Mouse (Mus musculus) liver, embryonic 15.5 days (tissue): ENCODE data around the gene Zar1l. TPM values are rescaled to one million over a fixed set of nuclear protein-coding genes. Genes with fewer than 3 reads are reported as not detected.

Experiments used
- ATAC-seq: fragments of 200-750 bp; cut with Nextera tagmentation; 2 replicates; pipeline ENCODE4 v1.8.0; 2017; ENCODE audit warnings: moderate number of reproducible peaks, mild to moderate bottlenecking, moderate library complexity; ENCODE audit not compliant: insufficient read depth
- H3K27ac ChIP-seq: fragments of 300-500 bp; sonication (generic); replicated peaks from 2 replicates; pipeline ENCODE4 v1.5.1; 2015; ENCODE audit warnings: mild to moderate bottlenecking, inconsistent platforms
- H3K27me3 ChIP-seq: fragments of 300-500 bp; sonication (generic); 2 replicates; pipeline ENCODE4 v1.6.1; 2015; ENCODE audit warnings: mild to moderate bottlenecking, inconsistent platforms
- H3K36me3 ChIP-seq: fragments of 300-500 bp; sonication (generic); replicated peaks from 2 replicates; pipeline ENCODE4 v1.6.1; 2015; ENCODE audit warnings: moderate library complexity, mild to moderate bottlenecking, inconsistent platforms
- H3K4me1 ChIP-seq: fragments of 300-500 bp; sonication (generic); replicated peaks from 2 replicates; pipeline ENCODE4 v1.6.1; 2015; ENCODE audit warnings: inconsistent platforms
- H3K4me2 ChIP-seq: fragments of 300-500 bp; sonication (generic); 2 replicates; pipeline ENCODE4 v1.6.1; 2015; ENCODE audit warnings: moderate library complexity, mild to moderate bottlenecking, inconsistent platforms
- H3K4me3 ChIP-seq: fragments of 300-500 bp; sonication (generic); replicated peaks from 2 replicates; pipeline ENCODE4 v1.5.1; 2015; ENCODE audit warnings: mild to moderate bottlenecking, inconsistent platforms
- H3K9ac ChIP-seq: fragments of 300-500 bp; sonication (generic); 2 replicates; pipeline ENCODE4 v1.6.1; 2015; ENCODE audit warnings: moderate library complexity, mild to moderate bottlenecking, inconsistent platforms
- H3K9me3 ChIP-seq: fragments of 300-500 bp; sonication (generic); replicated peaks from 2 replicates; pipeline ENCODE4 v1.6.1; 2016; ENCODE audit warnings: inconsistent platforms
- WGBS: fragments of 180-500 bp; shearing (Covaris S2); methylation state at CpG from one replicate; pipeline ENCODE4 v1.1.7; 2015; ENCODE audit warnings: mixed read lengths; ENCODE audit not compliant: insufficient replicate concordance; 5-methylcytosine and 5-hydroxymethylcytosine counted together
- polyA plus RNA-seq: library from polyadenylated mRNA; unstranded; fragments of >200 nt; fragmentation: Nextera tagmentation; extraction: Ambion mirVana; gene quantifications from 2 replicates; pipeline ENCODE4 v1.2.1, GENCODE M21; 2015

Zar1l gene
- polyA plus RNA-seq: not detected in 2 replicates

- WGBS: 44% methylated on average over 4 of the region's 4 CpGs
- no peaks in the 10 kb centered on the region for H3K36me3 ChIP-seq
Measured at GRCm38 (mm10) chr5:150518064-150518463, at the start of gene Zar1l. TSS of gene Zar1l (minus strand) at chr5:150518164.

GRCm38 (mm10) chr5:150566971-150567370 lies 49.0 kb upstream of the Zar1l start:
- H3K4me1 ChIP-seq: no peaks in the 10 kb centered on the region
- no peak overlapping the region for H3K27ac ChIP-seq
- no peak for ATAC-seq
- no peak overlapping the region for H3K4me2 ChIP-seq
- WGBS: 84% methylated on average over 5 of the region's 5 CpGs
- no peak overlapping the region for H3K4me3 ChIP-seq
- H3K27me3 ChIP-seq: no peaks in the 10 kb centered on the region
- H3K9me3 ChIP-seq: no peaks in the 10 kb centered on the region
- H3K9ac ChIP-seq: no peak overlapping the region
- peaks cover 87% of the 10 kb centered on the region for H3K36me3 ChIP-seq

More at GRCm38 (mm10) chr5:150518064-150518463, at the start of gene Zar1l:
- no peak within 1 kb of the TSS for H3K4me3 ChIP-seq
- no peak within 1 kb of the TSS for H3K9ac ChIP-seq
- H3K27ac ChIP-seq: no peak within 1 kb of the TSS
- no peak for ATAC-seq
- H3K27me3 ChIP-seq: no peaks in the 10 kb centered on the region; the same call in 1 of the 2 replicates
- H3K9me3 ChIP-seq: no peaks in the 10 kb centered on the region
- H3K4me2 ChIP-seq: no peak within 1 kb of the TSS
- peaks cover 5% of the 10 kb centered on the region for H3K4me1 ChIP-seq

GRCm38 (mm10) chr5:150566226-150566625 lies 48.3 kb upstream of the Zar1l start:
- H3K36me3 ChIP-seq: peaks cover 91% of the 10 kb centered on the region
- no peak overlapping the region for H3K4me3 ChIP-seq
- 58% methylated on average over 3 of the region's 3 CpGs for WGBS
- no peak overlapping the region for H3K4me2 ChIP-seq
- no peak overlapping the region for H3K9ac ChIP-seq
- no peaks in the 10 kb centered on the region for H3K27me3 ChIP-seq
- no peak overlapping the region for H3K27ac ChIP-seq
- ATAC-seq: no peak
- H3K9me3 ChIP-seq: no peaks in the 10 kb centered on the region
- no peaks in the 10 kb centered on the region for H3K4me1 ChIP-seq

GRCm38 (mm10) chr5:150564426-150564825 lies 46.5 kb upstream of the Zar1l start:
- no peak for ATAC-seq
- Histone ChIP-seq H3K9ac (no peak overlapping the region), H3K9me3 (no peaks in the 10 kb centered on the region), H3K27ac (no peak overlapping the region), H3K4me2 (no peak overlapping the region), H3K27me3 (no peaks in the 10 kb centered on the region), H3K36me3 (peaks cover 91% of the 10 kb centered on the region), H3K4me3 (no peak overlapping the region), H3K4me1 (no peaks in the 10 kb centered on the region)
- 80% methylated on average over 6 of the region's 6 CpGs for WGBS

- Histone ChIP-seq H3K36me3 (peaks cover 94% of the 10 kb centered on the region), H3K4me2 (no peak overlapping the region), H3K27ac (no peak overlapping the region), H3K27me3 (no peaks in the 10 kb centered on the region), H3K4me3 (no peak overlapping the region), H3K9ac (no peak overlapping the region), H3K9me3 (no peaks in the 10 kb centered on the region), H3K4me1 (no peaks in the 10 kb centered on the region)
- ATAC-seq: no peak
- WGBS: 70% methylated on average over 5 of the region's 5 CpGs
Measured at GRCm38 (mm10) chr5:150561783-150562182, 43.8 kb upstream of the Zar1l start.

- no peaks in the 10 kb centered on the region for H3K27me3 ChIP-seq
- H3K4me1 ChIP-seq: no peaks in the 10 kb centered on the region
- no peaks in the 10 kb centered on the region for H3K9me3 ChIP-seq
- no peak for ATAC-seq
- peaks cover 92% of the 10 kb centered on the region for H3K36me3 ChIP-seq
- H3K4me2 ChIP-seq: no peak overlapping the region
- H3K9ac ChIP-seq: no peak overlapping the region
- no peak overlapping the region for H3K27ac ChIP-seq
- H3K4me3 ChIP-seq: no peak overlapping the region
Measured at GRCm38 (mm10) chr5:150561376-150561775, 43.4 kb upstream of the Zar1l start.

GRCm38 (mm10) chr5:150560851-150561250 lies 42.9 kb upstream of the Zar1l start:
- 93% methylated on average over 5 of the region's 5 CpGs for WGBS
- H3K36me3 ChIP-seq: peaks cover 88% of the 10 kb centered on the region
- H3K9ac ChIP-seq: no peak overlapping the region
- no peaks in the 10 kb centered on the region for H3K9me3 ChIP-seq
- no peak overlapping the region for H3K4me3 ChIP-seq
- H3K4me1 ChIP-seq: no peaks in the 10 kb centered on the region
- no peak overlapping the region for H3K27ac ChIP-seq
- no peak overlapping the region for H3K4me2 ChIP-seq
- no peak for ATAC-seq
- H3K27me3 ChIP-seq: no peaks in the 10 kb centered on the region

GRCm38 (mm10) chr5:150559519-150560103 lies 41.6 kb upstream of the Zar1l start:
- Histone ChIP-seq H3K27ac (no peak overlapping the region), H3K9me3 (no peaks in the 10 kb centered on the region), H3K27me3 (no peaks in the 10 kb centered on the region), H3K4me3 (no peak overlapping the region), H3K9ac (no peak overlapping the region), H3K36me3 (peaks cover 90% of the 10 kb centered on the region), H3K4me1 (no peaks in the 10 kb centered on the region), H3K4me2 (no peak overlapping the region)
- ATAC-seq: no peak
- 86% methylated on average over 6 of the region's 6 CpGs for WGBS

GRCm38 (mm10) chr5:150551637-150552036 lies 33.7 kb upstream of the Zar1l start:
- WGBS: 68% methylated on average over 3 of the region's 3 CpGs
- Histone ChIP-seq H3K4me2 (no peak overlapping the region), H3K4me3 (no peak overlapping the region), H3K9me3 (no peaks in the 10 kb centered on the region), H3K4me1 (no peaks in the 10 kb centered on the region), H3K27ac (no peak overlapping the region), H3K27me3 (no peaks in the 10 kb centered on the region), H3K36me3 (peaks cover 74% of the 10 kb centered on the region), H3K9ac (no peak overlapping the region)
- ATAC-seq: no peak

GRCm38 (mm10) chr5:150543184-150543583 lies 25.2 kb upstream of the Zar1l start:
- ATAC-seq: no peak

GRCm38 (mm10) chr5:150541302-150541701 lies 23.3 kb upstream of the Zar1l start:
- 0 out of 2 replicates have a peak, but pooled peaks cover 5% of the 10 kb centered on the region for H3K9me3 ChIP-seq
- H3K4me2 ChIP-seq: no peak overlapping the region
- no peak overlapping the region for H3K4me3 ChIP-seq
- no peak overlapping the region for H3K9ac ChIP-seq
- 91% methylated on average over 1 of the region's 1 CpGs for WGBS
- no peaks in the 10 kb centered on the region for H3K4me1 ChIP-seq
- peaks cover 38% of the 10 kb centered on the region for H3K36me3 ChIP-seq
- ATAC-seq: no peak
- H3K27ac ChIP-seq: no peak overlapping the region
- H3K27me3 ChIP-seq: no peaks in the 10 kb centered on the region

More at GRCm38 (mm10) chr5:150543184-150543583, 25.2 kb upstream of the Zar1l start:
- Histone ChIP-seq H3K4me2 (no peak overlapping the region), H3K4me3 (no peak overlapping the region), H3K27me3 (no peaks in the 10 kb centered on the region), H3K9me3 (0 out of 2 replicates have a peak, but pooled peaks cover 5% of the 10 kb centered on the region), H3K9ac (no peak overlapping the region), H3K27ac (no peak overlapping the region), H3K36me3 (peaks cover 23% of the 10 kb centered on the region), H3K4me1 (no peaks in the 10 kb centered on the region)
- WGBS: 81% methylated on average over 2 of the region's 2 CpGs

- Histone ChIP-seq H3K27me3 (no peaks in the 10 kb centered on the region), H3K9ac (no peak overlapping the region), H3K36me3 (peaks cover 23% of the 10 kb centered on the region), H3K4me1 (peaks cover 30% of the 10 kb centered on the region), H3K4me2 (no peak overlapping the region), H3K9me3 (no peaks in the 10 kb centered on the region), H3K27ac (no peak overlapping the region), H3K4me3 (no peak overlapping the region)
- no peak for ATAC-seq
- 65% methylated on average over 2 of the region's 2 CpGs for WGBS
Measured at GRCm38 (mm10) chr5:150525239-150525638, 7.3 kb upstream of the Zar1l start.
